Mouse (Mus musculus) urinary bladder, postnatal 4 days (tissue): Measurements from ENCODE around the gene Rerg.
"Not testable (repeated sequence)": the region's sequence is repeated elsewhere in the genome, so short reads cannot be mapped to it uniquely, and the experiment has no call there.

Experiments used
- DNase-seq, 2 experiments: peaks; one replicate each; pipeline ENCODE4 v3.0.0; 2021 to 2022; ENCODE audit warnings: low spot score in 2 of 2

The Rerg gene

GRCm38 (mm10) chr6:137076225-137076624 is 94.1 kb downstream of the Rerg start:
- no peak for DNase-seq

- DNase-seq = no peak
These were observed 98.0 kb downstream of the Rerg start for GRCm38 (mm10) chr6:137072256-137072655.

- no peak for DNase-seq
These were observed 98.8 kb downstream of the Rerg start for GRCm38 (mm10) chr6:137071466-137071865.

GRCm38 (mm10) chr6:137065506-137065905 is 104.8 kb downstream of the Rerg start:
- no peak for DNase-seq

- no peak for DNase-seq
These were observed 105.5 kb downstream of the Rerg start for GRCm38 (mm10) chr6:137064786-137065185.

- no peak for DNase-seq
These were observed 106.9 kb downstream of the Rerg start for GRCm38 (mm10) chr6:137063239-137063940.

- no peak for DNase-seq
These were observed 108.3 kb downstream of the Rerg start for GRCm38 (mm10) chr6:137061880-137062531.

GRCm38 (mm10) chr6:137060595-137060994 is 109.7 kb downstream of the Rerg start:
- DNase-seq = no peak

GRCm38 (mm10) chr6:137058257-137058656 is 112.0 kb downstream of the Rerg start:
- DNase-seq = no peak

- DNase-seq = no peak
These were observed 116.2 kb downstream of the Rerg start for GRCm38 (mm10) chr6:137054073-137054472.

- no peak for DNase-seq
These were observed 116.8 kb downstream of the Rerg start for GRCm38 (mm10) chr6:137053464-137053863.

GRCm38 (mm10) chr6:137053006-137053405 is 117.3 kb downstream of the Rerg start:
- no peak for DNase-seq

GRCm38 (mm10) chr6:137047036-137047435 is 123.3 kb downstream of the Rerg start:
- DNase-seq = peak in 1 of 2 experiments; percentile 6

GRCm38 (mm10) chr6:137045011-137045504 is 125.2 kb downstream of the Rerg start:
- DNase-seq = peak in 1 of 2 experiments; percentile 7

- DNase-seq = not testable (repeated sequence)
These were observed 134.5 kb downstream of the Rerg start for GRCm38 (mm10) chr6:137035611-137036395.

GRCm38 (mm10) chr6:137030611-137031097 is 139.6 kb downstream of the Rerg start:
- DNase-seq = no peak

- no peak for DNase-seq
These were observed 140.2 kb downstream of the Rerg start for GRCm38 (mm10) chr6:137029931-137030610.

GRCm38 (mm10) chr6:137025461-137025860 is 144.8 kb downstream of the Rerg start:
- no peak for DNase-seq

GRCm38 (mm10) chr6:137024541-137024940 is 145.8 kb downstream of the Rerg start:
- no peak for DNase-seq

GRCm38 (mm10) chr6:137017216-137017973 is 152.9 kb downstream of the Rerg start:
- no peak for DNase-seq

GRCm38 (mm10) chr6:137014346-137014745 is 156.0 kb downstream of the Rerg start:
- DNase-seq = no peak
